Mouse (Mus musculus): ENCODE measurements around the gene Cox4i2.

DNA sequence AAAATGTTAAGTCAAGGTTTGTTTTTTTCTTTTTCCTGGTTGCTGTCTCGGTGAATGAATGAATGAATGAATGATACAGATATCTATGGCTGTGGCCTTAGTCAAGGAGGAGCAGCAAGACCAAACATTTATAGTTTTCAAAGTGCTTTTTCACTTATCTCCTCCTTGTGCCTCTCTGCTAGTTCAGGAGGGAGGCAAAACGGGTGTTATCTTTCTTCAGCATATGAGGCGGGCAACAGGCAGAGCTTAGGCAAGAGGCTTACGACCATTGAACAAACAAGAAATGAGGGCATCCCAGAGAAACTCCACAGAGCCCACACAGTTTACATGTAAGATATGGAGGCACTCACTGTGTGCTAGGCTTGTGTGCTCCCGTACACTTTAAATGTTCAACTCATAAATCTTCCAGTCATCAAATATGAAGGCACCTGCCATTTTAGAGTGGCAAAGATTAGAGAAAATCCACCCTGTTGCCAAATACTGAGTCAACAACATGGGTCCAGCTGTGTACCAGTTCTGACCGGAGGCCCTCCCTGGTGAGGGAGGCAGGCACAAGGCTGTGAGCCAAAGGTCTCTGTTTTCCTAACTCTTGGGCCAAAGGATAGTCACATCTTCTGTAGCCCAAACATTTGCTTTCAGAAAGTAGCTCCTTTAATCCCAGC lies 60.4 kb downstream of the Cox4i2 start:
- TF ChIP-seq CTCF (IDR thresholded peaks at IDR 0.05; ENCODE audit: extremely low read depth, insufficient read depth, low read length) (no peak), POLR2A (IDR thresholded peaks at IDR 0.05; ENCODE audit: extremely low read depth, insufficient read depth, low read length) (no peak)
